Mouse (Mus musculus): ENCODE measurements around the gene Cyp2e1. TPM values are rescaled to one million over a fixed set of nuclear protein-coding genes. Genes with fewer than 3 reads are reported as not detected.

The Cyp2e1 gene
- total RNA-seq, 2 experiments from 2014 or later, result not detected

GRCm38 (mm10) chr7:140805704-140806103 is 42.2 kb downstream of the Cyp2e1 start:
- intact Hi-C loops (cut with DNase I), result no loop called here
- DNase-seq, result peak; percentile 25

GRCm38 (mm10) chr7:140810496-140810895 is 47.0 kb downstream of the Cyp2e1 start:
- DNase-seq, result no peak
- intact Hi-C loops (cut with DNase I), result no loop called here

GRCm38 (mm10) chr7:140811714-140812113 is 48.2 kb downstream of the Cyp2e1 start:
- intact Hi-C loops (cut with DNase I), result no loop called here
- peak; percentile 46 for DNase-seq

- DNase-seq, result no peak
- intact Hi-C loops (cut with DNase I), result no loop called here
Measured at GRCm38 (mm10) chr7:140812850-140813249, 49.3 kb downstream of the Cyp2e1 start.

- DNase-seq, result peak; percentile 51
- intact Hi-C loops (cut with DNase I), result loop anchor here (10.0 kb wide), 1 partner anchor 745 kb away; no protein-coding TSS in a partner anchor
Measured at GRCm38 (mm10) chr7:140820173-140820572, 56.6 kb downstream of the Cyp2e1 start.

- intact Hi-C loops (cut with DNase I), result loop anchor here (10.0 kb wide), 1 partner anchor 746 kb away; no protein-coding TSS in a partner anchor
- DNase-seq, result no peak
Measured at GRCm38 (mm10) chr7:140821305-140821652, 57.7 kb downstream of the Cyp2e1 start.

GRCm38 (mm10) chr7:140821653-140822329 is 58.3 kb downstream of the Cyp2e1 start, which contains the start of gene Zfp941:
Zfp941 (minus strand) TSS chr7:140822178.
- intact Hi-C loops (cut with DNase I), result loop anchor here (10.0 kb wide), 1 partner anchor 747 kb away; no protein-coding TSS in a partner anchor
- peak; percentile 75 for DNase-seq

- DNase-seq, result no peak
- intact Hi-C loops (cut with DNase I), result loop anchor here (10.0 kb wide), 1 partner anchor 748 kb away; no protein-coding TSS in a partner anchor
Measured at GRCm38 (mm10) chr7:140822731-140823130, 59.2 kb downstream of the Cyp2e1 start.

Other genes with a start within 250 kb of the Cyp2e1 start
- gene Olfr538, start 195.9 kb upstream of the Cyp2e1 start, total RNA-seq (2021), result not detected
- gene Olfr46, start 162.5 kb upstream of the Cyp2e1 start, total RNA-seq (2021), result under 1 TPM in 1 of 2 experiments, not detected in 1; 0.10 TPM
- gene Olfr61, start 134.8 kb upstream of the Cyp2e1 start, total RNA-seq (2021), result not detected
- gene Olfr53, start 117.3 kb upstream of the Cyp2e1 start, total RNA-seq (2021), result not detected
- under 1 TPM; 0.02 to 0.08 TPM for gene Olfr539, start 103.8 kb upstream of the Cyp2e1 start, total RNA-seq (2021)
- gene Olfr45, start 81.8 kb upstream of the Cyp2e1 start, total RNA-seq (2021), result under 1 TPM; 0.06 to 0.08 TPM
- gene Olfr541, start 66.5 kb upstream of the Cyp2e1 start, total RNA-seq (2021), result not detected
- gene Syce1, start 24.1 kb downstream of the Cyp2e1 start, total RNA-seq (2021), result under 1 TPM in 1 of 2 experiments, not detected in 1; 0.24 TPM
- gene Zfp941, start 58.4 kb downstream of the Cyp2e1 start, total RNA-seq (2021), result 10 to 100 TPM; 10.9 to 15.0 TPM
- not detected for gene Urah, start 71.3 kb downstream of the Cyp2e1 start, total RNA-seq (2021)
- gene Scgb1c1, start 81.8 kb downstream of the Cyp2e1 start, total RNA-seq (2021), result not detected
- gene Odf3, start 84.1 kb downstream of the Cyp2e1 start, total RNA-seq (2021), result not detected
- 1 to 10 TPM; 1.4 TPM for gene Gm45785, start 92.6 kb downstream of the Cyp2e1 start, total RNA-seq (2021)
- gene Ric8a, start 93.2 kb downstream of the Cyp2e1 start, total RNA-seq (2021), result 100 to 1,000 TPM in 1 of 2 experiments, 10 to 100 TPM in 1; 93.4 to 112 TPM
- gene Bet1l, start 93.8 kb downstream of the Cyp2e1 start, total RNA-seq (2021), result 10 to 100 TPM; 23.0 to 25.2 TPM
- gene Psmd13, start 118.2 kb downstream of the Cyp2e1 start, total RNA-seq (2021), result 100 to 1,000 TPM; 155 to 165 TPM
- 10 to 100 TPM; 26.0 to 31.3 TPM for gene Sirt3, start 118.6 kb downstream of the Cyp2e1 start, total RNA-seq (2021)
- gene Cox8b, start 136.7 kb downstream of the Cyp2e1 start, total RNA-seq (2021), result not detected
- under 1 TPM; 0.54 to 0.70 TPM for gene Nlrp6, start 157.2 kb downstream of the Cyp2e1 start, total RNA-seq (2021)
- gene Pgghg, start 177.7 kb downstream of the Cyp2e1 start, total RNA-seq (2021), result 1 to 10 TPM; 3.1 to 4.0 TPM
- not detected for gene Ifitm5, start 186.6 kb downstream of the Cyp2e1 start, total RNA-seq (2021)
- gene Gm45717, start 192.2 kb downstream of the Cyp2e1 start, total RNA-seq (2021), result not detected
- gene Ifitm2, start 192.2 kb downstream of the Cyp2e1 start, total RNA-seq (2021), result 10 to 100 TPM; 36.6 to 45.9 TPM
- gene Ifitm1, start 203.5 kb downstream of the Cyp2e1 start, total RNA-seq (2021), result 1 to 10 TPM; 2.8 to 5.4 TPM
- 10 to 100 TPM in 1 of 2 experiments, 1 to 10 TPM in 1; 8.9 to 12.8 TPM for gene Ifitm3, start 247.0 kb downstream of the Cyp2e1 start, total RNA-seq (2021)

Measured in left cerebral cortex, postnatal 4 days (tissue).